Mouse (Mus musculus): ENCODE results near the gene Timm29. TPM values are rescaled to one million over a fixed set of nuclear protein-coding genes. Genes with fewer than 3 reads are reported as not detected.
"Not testable (repeated sequence)": the region's sequence is repeated elsewhere in the genome, so short reads cannot be mapped to it uniquely, and the experiment has no call there.

The Timm29 gene
- total RNA-seq, 2 experiments from 2014 or later = 41.8 to 44.7 TPM

GRCm38 (mm10) chr9:21575253-21575652 is 17.3 kb upstream of the Timm29 start:
- DNase-seq = no peak
- intact Hi-C loops (cut with DNase I) = no loop called here

DNA sequence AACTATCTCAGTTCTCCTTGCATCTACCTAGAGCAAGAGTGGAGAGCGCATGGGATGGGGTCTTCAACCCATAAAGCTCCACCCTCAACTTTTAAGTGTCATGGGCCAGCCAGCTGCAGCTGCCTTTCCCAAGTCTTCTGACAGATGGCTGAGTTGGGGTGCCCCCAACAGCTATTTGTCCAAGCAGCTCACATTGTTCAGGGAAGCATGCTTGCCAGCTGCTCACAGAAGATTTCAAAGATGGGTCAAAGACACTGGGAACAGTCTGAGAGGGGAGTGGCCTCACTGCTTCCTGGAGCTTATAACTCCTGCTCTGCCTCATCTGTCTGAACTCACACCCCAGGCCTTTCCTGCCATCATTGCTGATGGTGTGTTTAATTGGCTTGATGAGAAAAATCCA is 16.2 kb upstream of the Timm29 start:
- intact Hi-C loops (cut with DNase I) = no loop called here
- no peak for DNase-seq

- DNase-seq = no peak
- intact Hi-C loops (cut with DNase I) = no loop called here
Observed at GRCm38 (mm10) chr9:21578226-21578625, 14.3 kb upstream of the Timm29 start.

DNA sequence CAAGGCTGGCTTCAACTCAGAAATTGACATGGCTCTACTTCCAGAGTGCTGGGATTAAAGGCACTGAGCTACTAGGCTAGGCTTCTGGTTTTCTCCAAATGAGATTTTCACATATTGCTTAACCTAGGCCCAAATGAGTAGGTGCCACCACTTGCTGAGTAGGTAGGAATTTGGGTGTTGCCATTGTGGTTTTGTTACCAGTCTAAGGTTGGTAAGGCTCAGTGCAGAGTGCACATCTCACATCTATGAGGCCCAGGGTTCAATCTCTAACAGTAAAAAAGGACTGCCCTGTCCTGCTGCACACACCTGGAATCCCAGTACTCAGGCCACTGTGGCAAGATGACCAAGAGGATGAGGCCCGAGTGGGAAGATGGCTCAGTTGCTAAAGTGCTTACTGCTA is 7.1 kb upstream of the Timm29 start:
- DNase-seq = no peak

GRCm38 (mm10) chr9:21587678-21588349 is 4.7 kb upstream of the Timm29 start:
- intact Hi-C loops (cut with DNase I) = no loop called here
- no peak for DNase-seq

More for the DNA sequence above, 7.1 kb upstream of the Timm29 start:
- intact Hi-C loops (cut with DNase I) = no loop called here

- intact Hi-C loops (cut with DNase I) = no loop called here
- no peak for DNase-seq
Observed at GRCm38 (mm10) chr9:21588350-21588749, 4.2 kb upstream of the Timm29 start.

GRCm38 (mm10) chr9:21589538-21589937 is 3.0 kb upstream of the Timm29 start:
- intact Hi-C loops (cut with DNase I) = no loop called here
- DNase-seq = no peak

- intact Hi-C loops (cut with DNase I) = no loop called here
Observed at GRCm38 (mm10) chr9:21591127-21591830, 1.2 kb upstream of the Timm29 start.

GRCm38 (mm10) chr9:21591831-21592702 is 455 bp upstream of the Timm29 start:
- intact Hi-C loops (cut with DNase I) = no loop called here
- no peak for DNase-seq

More at GRCm38 (mm10) chr9:21591127-21591830, 1.2 kb upstream of the Timm29 start:
- DNase-seq = no peak

- intact Hi-C loops (cut with DNase I) = no loop called here
- no peak for DNase-seq
Observed at GRCm38 (mm10) chr9:21593122-21593721, 700 bp downstream of the Timm29 start.

GRCm38 (mm10) chr9:21594350-21594749 is 1.8 kb downstream of the Timm29 start:
- intact Hi-C loops (cut with DNase I) = not testable (repeated sequence)

GRCm38 (mm10) chr9:21594838-21595237 is 2.3 kb downstream of the Timm29 start:
- intact Hi-C loops (cut with DNase I) = no loop called here
- no peak for DNase-seq

More at GRCm38 (mm10) chr9:21594350-21594749, 1.8 kb downstream of the Timm29 start:
- not testable (repeated sequence) for DNase-seq

- DNase-seq = no peak
- intact Hi-C loops (cut with DNase I) = no loop called here
Observed at GRCm38 (mm10) chr9:21598198-21598597, 5.7 kb downstream of the Timm29 start.

GRCm38 (mm10) chr9:21600186-21600585 is 7.7 kb downstream of the Timm29 start:
- intact Hi-C loops (cut with DNase I) = loop anchor here (2.0 to 5.0 kb wide), 3 partner anchors 31 to 272 kb away; no protein-coding TSS in a partner anchor

DNA sequence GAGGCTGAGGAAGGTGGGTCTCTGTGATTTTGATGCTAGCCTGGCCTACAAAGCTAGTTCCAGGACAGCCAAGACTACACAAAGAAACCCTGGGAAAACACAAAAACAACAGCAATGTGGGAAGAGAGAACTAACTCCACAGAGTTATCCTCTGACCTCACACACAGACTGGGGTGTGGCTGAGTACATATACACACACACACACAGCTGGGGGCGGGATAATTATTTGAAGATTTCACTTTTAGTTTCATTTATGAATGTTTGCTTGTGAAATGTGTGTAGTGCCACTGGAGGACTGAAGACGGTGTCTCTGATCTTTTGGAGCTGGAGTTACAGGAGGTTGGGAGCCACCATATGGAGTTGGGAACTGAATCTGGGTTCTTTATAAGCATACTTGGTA is 8.6 kb downstream of the Timm29 start:
- intact Hi-C loops (cut with DNase I) = loop anchor here (2.0 to 5.0 kb wide), 3 partner anchors 30 to 271 kb away; no protein-coding TSS in a partner anchor
- DNase-seq = no peak

More at GRCm38 (mm10) chr9:21600186-21600585, 7.7 kb downstream of the Timm29 start:
- DNase-seq = no peak

- intact Hi-C loops (cut with DNase I) = loop anchor here (2.0 to 5.0 kb wide), 3 partner anchors 29 to 270 kb away; no protein-coding TSS in a partner anchor
- DNase-seq = peak in 1 of 2 experiments; percentile 47
Observed at GRCm38 (mm10) chr9:21601722-21602399, 9.3 kb downstream of the Timm29 start.

- intact Hi-C loops (cut with DNase I) = loop anchor here (5.0 kb wide), 2 partner anchors 198 to 268 kb away; no protein-coding TSS in a partner anchor
- no peak for DNase-seq
Observed at GRCm38 (mm10) chr9:21604119-21604518, 11.6 kb downstream of the Timm29 start.

- intact Hi-C loops (cut with DNase I) = no loop called here
- no peak for DNase-seq
Observed at GRCm38 (mm10) chr9:21605865-21606264, 13.3 kb downstream of the Timm29 start.

DNA sequence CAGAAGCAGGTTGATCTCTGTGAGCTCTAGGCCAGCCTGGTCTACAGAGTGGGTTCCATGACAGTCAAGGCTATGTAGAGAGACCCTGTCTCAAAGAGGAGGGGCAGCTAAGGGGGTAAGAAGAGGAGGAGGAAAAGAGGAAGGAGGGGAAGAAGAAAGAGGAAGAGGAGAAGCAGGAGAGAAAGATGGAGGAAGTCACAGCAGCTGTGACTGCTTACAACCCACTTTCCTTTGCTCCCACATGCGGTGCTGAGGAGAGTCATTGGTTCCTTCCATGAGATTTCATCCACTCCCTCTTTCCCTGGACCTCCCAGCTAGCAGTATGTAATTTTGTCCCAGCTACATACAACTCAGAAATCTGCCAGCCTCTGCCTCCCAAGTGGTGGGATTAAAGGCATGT is 14.1 kb downstream of the Timm29 start:
- DNase-seq = no peak
- intact Hi-C loops (cut with DNase I) = no loop called here

GRCm38 (mm10) chr9:21609861-21610260 is 17.3 kb downstream of the Timm29 start:
- intact Hi-C loops (cut with DNase I) = no loop called here

More at GRCm38 (mm10) chr9:21609861-21610260, 17.3 kb downstream of the Timm29 start:
- DNase-seq = no peak
